Mouse (Mus musculus) megakaryocyte, embryonic 14.5 days (primary cell): Measurements from ENCODE around the gene Cbfa2t3.

ENCODE experiments used
- FLI1 ChIP-seq: IDR thresholded peaks from 2 replicates; pipeline ENCODE4 v1.6.1; 2012; ENCODE audit warnings: low read length, inconsistent platforms, mixed read lengths
- GATA1 ChIP-seq: IDR thresholded peaks from 3 replicates; pipeline ENCODE4 v1.6.1; 2012; ENCODE audit warnings: mixed read lengths, low read length, inconsistent platforms, borderline replicate concordance

DNA sequence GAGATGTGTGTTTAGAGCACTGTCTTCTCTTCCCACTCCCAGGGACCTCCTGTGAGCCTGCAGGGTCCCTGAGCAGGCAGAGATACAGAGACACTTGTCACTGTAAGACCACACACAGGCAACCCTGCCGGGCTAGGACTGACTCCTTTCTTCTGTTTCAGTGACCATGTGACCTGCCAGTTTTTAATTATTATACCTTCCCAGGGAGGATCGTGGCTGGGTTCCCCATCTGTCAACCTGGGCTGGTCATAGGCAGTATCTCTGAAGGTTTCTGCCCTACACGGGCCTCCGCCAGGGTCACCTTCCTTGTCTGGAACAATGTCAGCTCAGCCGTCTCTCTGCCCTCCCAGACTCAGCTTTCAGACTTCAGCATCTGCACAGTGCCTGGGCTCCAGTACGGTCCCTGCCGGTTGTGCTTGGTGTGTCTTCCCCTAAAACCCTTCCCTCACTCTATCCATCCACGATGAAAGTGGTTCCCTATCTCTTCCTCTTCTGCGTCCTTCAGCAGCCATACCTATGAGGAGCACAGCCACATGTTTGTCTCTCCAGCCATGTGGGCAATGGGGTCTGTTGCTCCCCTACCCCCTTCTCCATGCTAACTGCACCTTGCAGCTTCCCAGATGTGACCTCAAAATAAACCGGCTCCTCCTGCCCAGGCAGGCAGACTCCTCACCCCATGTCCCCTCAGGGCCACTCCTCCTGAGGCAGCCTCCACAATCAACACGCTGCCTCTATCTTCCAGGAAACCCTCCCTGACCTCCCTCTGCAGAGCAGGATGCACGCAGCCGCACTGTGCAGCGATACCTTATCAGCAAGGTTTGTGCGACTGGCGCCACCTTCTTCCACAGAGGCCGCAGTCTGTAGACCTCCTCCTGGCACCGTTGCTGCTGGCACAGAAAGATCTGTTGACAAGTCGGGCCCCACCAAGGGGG lies 36.9 kb upstream of the Cbfa2t3 start:
- no peak for TF ChIP-seq GATA1
- TF ChIP-seq FLI1 = no peak
